Mouse (Mus musculus): ENCODE measurements around the gene Hint1.

DNA sequence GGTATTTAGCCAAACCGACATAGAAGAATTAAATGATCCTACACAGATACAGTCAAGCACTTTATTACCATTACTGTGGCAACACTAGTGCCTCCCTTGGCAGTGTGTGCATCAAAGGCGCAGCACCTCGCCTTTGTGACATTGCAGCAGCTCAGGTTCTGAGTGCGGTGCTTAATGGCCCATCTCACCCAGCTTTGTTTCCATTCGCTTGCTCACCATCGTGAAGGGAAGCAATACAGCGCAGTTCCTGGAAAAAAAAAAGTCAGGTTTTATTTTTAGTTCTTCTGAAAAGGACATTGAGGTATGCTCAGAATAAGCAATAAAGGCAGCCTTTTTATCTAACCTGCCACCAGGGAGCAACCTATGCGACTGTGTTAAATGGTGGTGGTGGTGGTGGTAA is 39.4 kb upstream of the Hint1 start:
- TF ChIP-seq CTCF (IDR thresholded peaks at IDR 0.05; ENCODE audit: low read depth, low read length): no peak
- no peak for TF ChIP-seq POLR2A (IDR thresholded peaks at IDR 0.05; ENCODE audit: borderline replicate concordance, low read depth, low read length)

Measured in bone marrow macrophage, adult 2 months (primary cell).